Mouse (Mus musculus): ENCODE data around the gene Nxpe3.

The Nxpe3 gene

DNA sequence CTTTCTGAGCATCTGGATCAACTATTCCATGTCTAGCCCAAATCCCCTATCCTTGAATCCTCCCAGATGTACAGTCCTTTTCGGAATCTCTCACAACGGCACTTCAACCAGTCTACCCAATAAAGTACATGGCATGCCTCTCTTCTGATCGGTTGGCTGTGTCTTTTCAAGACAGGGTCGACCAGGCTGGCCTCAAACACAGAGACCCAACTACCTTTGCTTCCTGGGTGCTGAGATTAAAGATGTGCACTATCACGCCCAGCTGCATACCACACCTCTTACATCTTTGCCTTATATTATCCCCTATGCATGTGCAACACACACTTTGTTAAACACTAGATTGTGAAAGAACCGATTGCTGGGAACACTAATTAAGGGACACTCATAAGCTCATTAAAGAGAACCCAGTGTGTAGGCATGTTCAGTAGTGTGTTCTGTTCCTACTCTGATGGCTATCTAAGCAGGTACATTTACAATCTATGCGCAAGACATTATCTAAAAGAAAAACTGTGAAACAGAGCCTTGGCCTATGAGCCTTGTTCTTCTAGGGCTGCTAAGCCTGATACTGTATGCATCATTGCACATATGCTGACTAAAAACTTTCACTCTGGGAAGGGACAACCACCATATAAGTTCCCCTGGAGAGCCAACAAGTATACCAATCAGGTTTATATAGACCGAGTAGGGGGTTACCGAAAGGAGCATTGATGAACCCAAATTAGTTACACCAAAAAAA, 85.1 kb downstream of the Nxpe3 start:
- no peak for DNase-seq (ENCODE audit: low spot score)

- DNase-seq (ENCODE audit: low spot score): no peak
Measured at GRCm38 (mm10) chr16:55809345-55809744, 85.7 kb downstream of the Nxpe3 start.

GRCm38 (mm10) chr16:55807505-55807932, 87.6 kb downstream of the Nxpe3 start:
- DNase-seq (ENCODE audit: low spot score): no peak

GRCm38 (mm10) chr16:55804799-55805198, 90.3 kb downstream of the Nxpe3 start:
- no peak for DNase-seq (ENCODE audit: low spot score)

DNA sequence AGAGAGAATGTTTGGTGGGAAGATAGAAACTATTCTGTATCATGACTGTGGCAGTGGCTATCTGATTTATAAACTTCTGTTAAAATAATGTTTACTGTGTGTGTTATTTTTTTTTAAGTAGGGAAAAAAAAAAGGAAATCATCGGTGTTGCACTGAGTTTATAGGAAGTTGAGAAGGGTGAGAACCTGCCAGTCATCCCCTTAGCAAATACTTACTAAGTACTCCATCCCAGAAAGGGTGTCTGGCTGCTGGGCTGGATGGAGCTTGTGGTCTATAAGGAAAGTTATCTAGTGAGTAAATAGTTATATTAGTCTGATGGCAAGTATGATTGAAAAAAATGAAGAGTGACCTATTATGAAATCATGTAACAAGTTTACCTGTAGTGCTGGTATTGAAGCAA, 93.5 kb downstream of the Nxpe3 start:
- DNase-seq (ENCODE audit: low spot score): no peak

DNA sequence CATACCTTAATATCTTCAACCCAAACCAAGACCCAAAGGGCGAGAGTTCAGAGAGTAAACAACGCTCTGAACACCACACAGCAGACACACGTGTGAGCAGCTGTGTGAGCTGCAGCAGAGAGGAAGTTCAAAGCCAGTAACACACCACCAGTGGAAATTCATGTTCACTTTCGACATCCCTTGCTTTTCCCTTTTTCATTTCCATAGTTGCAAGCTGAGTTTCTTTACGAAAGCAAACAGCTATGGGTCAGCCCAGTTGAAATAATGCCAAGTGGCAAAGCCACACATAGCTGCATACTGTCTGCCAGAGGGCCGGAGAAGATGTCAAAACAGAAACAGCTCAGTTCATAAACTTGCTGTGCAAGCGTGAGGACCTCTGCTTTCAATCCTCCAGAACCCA, 96.2 kb downstream of the Nxpe3 start:
- DNase-seq (ENCODE audit: low spot score): no peak

DNA sequence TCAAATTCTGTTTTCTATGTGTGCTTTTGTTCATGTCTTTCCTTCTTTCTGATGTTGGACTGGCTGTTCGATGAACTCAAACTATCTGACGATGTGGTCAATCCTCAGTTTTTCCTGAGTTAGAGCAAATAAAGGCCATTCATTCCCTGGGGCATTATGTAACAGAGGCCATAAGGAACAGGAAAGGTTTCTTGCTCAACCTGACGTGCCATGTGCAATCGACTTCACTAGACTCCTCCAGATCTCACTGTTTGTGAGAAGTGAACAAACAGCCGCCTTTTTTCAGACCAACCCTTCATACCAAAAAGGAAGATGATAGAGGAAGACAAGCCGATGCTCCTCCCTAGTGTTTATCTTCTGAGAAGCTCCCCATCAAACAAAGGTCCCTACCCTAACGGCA, 104.8 kb downstream of the Nxpe3 start:
- no peak for DNase-seq (ENCODE audit: low spot score)
